8 mouse cellular contexts compared by ENCODE assay signal in genomic region chr12:91848394-91849044, GRCm38 (mm10). TPM values are rescaled to one million over a fixed set of nuclear protein-coding genes. Genes with fewer than 3 reads are reported as not detected.
DNase-seq lines count a peak whose midpoint lies in the region; ATAC-seq and TF ChIP-seq lines count a peak whose summit lies in the region.

No protein-coding gene starts in this region.

- H3K9me3 ChIP-seq in heart, embryonic 11.5 days (replicated peaks; ENCODE audit: control insufficient read depth, low read length) = no peaks in the 10 kb centered on the region
- no peaks in the 10 kb centered on the region for H3K9me3 ChIP-seq in MEL (replicated peaks; ENCODE audit: insufficient read depth, low read length)
- H3K9me3 ChIP-seq in forebrain, embryonic 15.5 days = no peaks in the 10 kb centered on the region
- H3K9me3 ChIP-seq in liver, embryonic 13.5 days (replicated peaks) = no peaks in the 10 kb centered on the region

- ATAC-seq in heart, embryonic 11.5 days (replicated peaks; ENCODE audit: insufficient number of reproducible peaks, low FRiP score, low TSS enrichment) = peak; percentile 69
- peak; percentile 71 for ATAC-seq in forebrain, embryonic 15.5 days (replicated peaks)
- peak; percentile 55 for ATAC-seq in liver, embryonic 13.5 days (ENCODE audit: low read depth)

- TF ChIP-seq POLR2A in MEL (IDR thresholded peaks at IDR 0.05; ENCODE audit: control insufficient read depth in 1 of 2, insufficient read depth in 1 of 2, low read depth in 1 of 2, low read length in 2 of 2, poor library complexity in 1 of 2) = peak in 1 of 2 experiments; percentile 93; a peak in 1 of 4 replicates
- TF ChIP-seq POLR2A in small intestine, adult 2 months (IDR thresholded peaks at IDR 0.05; ENCODE audit: low read depth, low read length) = no peak

- peaks cover 14% of the 10 kb centered on the region for H3K79me2 ChIP-seq in MEL (ENCODE audit: control insufficient read depth, insufficient read depth, low read length, poor library complexity)

- no peak for TF ChIP-seq CTCF in MEL (IDR thresholded peaks at IDR 0.05 in 2 of 3, conservative IDR thresholded peaks at IDR 0.05 in 1 of 3; ENCODE audit: control insufficient read depth in 1 of 3, insufficient read depth in 1 of 3, low read depth in 2 of 3, low read length in 3 of 3, poor library complexity in 1 of 3, severe bottlenecking in 1 of 3)
- no peak for TF ChIP-seq CTCF in small intestine, adult 2 months (IDR thresholded peaks at IDR 0.05; ENCODE audit: extremely low read depth, insufficient read length, insufficient replicate concordance, low read depth, low read length)

- DNase-seq in heart, postnatal 4 days = no peak
- DNase-seq in MEL (ENCODE audit: low read depth, low spot score) = no peak
- DNase-seq in liver, embryonic 13.5 days = no peak
- no peak for DNase-seq in right cerebral cortex, postnatal 25 days
- DNase-seq in cerebellum, adult 9-11 months = no peak

- no peaks in the 10 kb centered on the region for H3K36me3 ChIP-seq in heart, embryonic 11.5 days (ENCODE audit: control insufficient read depth, insufficient read depth, low read length)
- peaks cover 2 to 20% of the 10 kb centered on the region in 2 experiments; a peak in 3 of 4 replicates for H3K36me3 ChIP-seq in MEL (ENCODE audit: control insufficient read depth in 1 of 2, insufficient read depth in 2 of 2, low read length in 2 of 2)
- no peaks in the 10 kb centered on the region for H3K36me3 ChIP-seq in forebrain, embryonic 15.5 days
- H3K36me3 ChIP-seq in liver, embryonic 13.5 days = peaks cover 6% of the 10 kb centered on the region
- peaks cover 2% of the 10 kb centered on the region; the same call in 1 of the 2 replicates for H3K36me3 ChIP-seq in small intestine, adult 2 months (ENCODE audit: control insufficient read depth, insufficient read depth, low read length)

- peak overlapping the region; percentile 36 for H3K27ac ChIP-seq in heart, embryonic 11.5 days (ENCODE audit: low read depth, low read length)
- H3K27ac ChIP-seq in MEL (ENCODE audit: control insufficient read depth, low read depth, low read length) = no peak overlapping the region
- H3K27ac ChIP-seq in forebrain, embryonic 15.5 days (replicated peaks) = peak overlapping the region; percentile 68
- peak overlapping the region; percentile 83 for H3K27ac ChIP-seq in liver, embryonic 13.5 days
- H3K27ac ChIP-seq in small intestine, adult 2 months (ENCODE audit: insufficient read depth, low read depth, low read length) = peak overlapping the region; percentile 57

- peak overlapping the region; percentile 86 for H3K9ac ChIP-seq in heart, embryonic 11.5 days (ENCODE audit: low read depth, low read length)
- peak overlapping the region; percentile 69 for H3K9ac ChIP-seq in MEL (ENCODE audit: control insufficient read depth, low read depth, low read length, poor library complexity, severe bottlenecking)
- peak overlapping the region; percentile 94 for H3K9ac ChIP-seq in forebrain, embryonic 15.5 days (replicated peaks)
- H3K9ac ChIP-seq in liver, embryonic 13.5 days = peak overlapping the region; percentile 92

- WGBS in heart, embryonic 11.5 days (ENCODE audit: insufficient replicate concordance) = 4% methylated on average over 28 of the region's 33 CpGs
- 3% methylated on average over 33 of the region's 33 CpGs for WGBS in forebrain, embryonic 15.5 days
- WGBS in liver, embryonic 13.5 days (ENCODE audit: insufficient replicate concordance) = 3% methylated on average over 33 of the region's 33 CpGs
- under 1% methylated on average over 33 of the region's 33 CpGs for WGBS in small intestine, adult 2 months

- peaks cover 5% of the 10 kb centered on the region; the same call in 1 of the 2 replicates for H3K4me1 ChIP-seq in heart, embryonic 11.5 days (ENCODE audit: control insufficient read depth, insufficient read depth, low read length)
- peaks cover 7 to 11% of the 10 kb centered on the region in 2 experiments; a peak in 3 of 4 replicates for H3K4me1 ChIP-seq in MEL (ENCODE audit: control insufficient read depth in 1 of 2, insufficient read depth in 2 of 2, low read length in 2 of 2)
- peaks cover 23% of the 10 kb centered on the region for H3K4me1 ChIP-seq in forebrain, embryonic 15.5 days
- peaks cover 47% of the 10 kb centered on the region for H3K4me1 ChIP-seq in liver, embryonic 13.5 days (replicated peaks)
- H3K4me1 ChIP-seq in small intestine, adult 2 months (ENCODE audit: control insufficient read depth, insufficient read depth, insufficient read length, low read length) = no peaks in the 10 kb centered on the region; the same call in 1 of the 2 replicates

- no peaks in the 10 kb centered on the region for H3K27me3 ChIP-seq in heart, embryonic 11.5 days (ENCODE audit: control insufficient read depth, insufficient read depth, low read length)
- H3K27me3 ChIP-seq in MEL (ENCODE audit: control insufficient read depth in 1 of 2, insufficient read depth in 2 of 2, low read length in 2 of 2) = no peaks in the 10 kb centered on the region
- no peaks in the 10 kb centered on the region for H3K27me3 ChIP-seq in forebrain, embryonic 15.5 days
- H3K27me3 ChIP-seq in liver, embryonic 13.5 days = no peaks in the 10 kb centered on the region
- H3K27me3 ChIP-seq in small intestine, adult 2 months (ENCODE audit: control insufficient read depth, insufficient read depth, low read length) = no peaks in the 10 kb centered on the region

- H3K4me3 ChIP-seq in heart, embryonic 11.5 days (ENCODE audit: low read depth, low read length) = peak overlapping the region; percentile 73
- peak overlapping the region; percentile 67 to 96 for H3K4me3 ChIP-seq in MEL (ENCODE audit: control insufficient read depth in 1 of 2, insufficient read depth in 1 of 2, low read depth in 2 of 2, low read length in 2 of 2)
- peak overlapping the region; percentile 93 for H3K4me3 ChIP-seq in forebrain, embryonic 15.5 days
- H3K4me3 ChIP-seq in liver, embryonic 13.5 days (replicated peaks) = peak overlapping the region; percentile 90
- peak overlapping the region; percentile 84 for H3K4me3 ChIP-seq in small intestine, adult 2 months (ENCODE audit: low read depth, low read length)

- TF ChIP-seq RAD21 in MEL (IDR thresholded peaks at IDR 0.05; ENCODE audit: low read depth, low read length) = no peak

- peak overlapping the region; percentile 72 for H3K4me2 ChIP-seq in heart, embryonic 11.5 days
- H3K4me2 ChIP-seq in forebrain, embryonic 15.5 days (replicated peaks) = peak overlapping the region; percentile 90
- H3K4me2 ChIP-seq in liver, embryonic 13.5 days = peak overlapping the region; percentile 95

- TF ChIP-seq EP300 in MEL (IDR thresholded peaks at IDR 0.05; ENCODE audit: low read depth in 1 of 2, low read length in 2 of 2) = no peak

TF ChIP-seq in MEL, 35 proteins besides CTCF, POLR2A, EP300 and RAD21:
- TF ChIP-seq MXI1 (IDR thresholded peaks at IDR 0.05; ENCODE audit: low read depth, low read length) (peak; percentile 42; the same call in 1 of the 2 replicates), CHD1 (IDR thresholded peaks at IDR 0.05; ENCODE audit: low read depth, low read length) (0 out of 2 replicates have a peak, but pooled peaks have one; percentile 63), UBTF (IDR thresholded peaks at IDR 0.05; ENCODE audit: borderline replicate concordance, insufficient read depth, low read depth, low read length) (peak; percentile 37; the same call in 1 of the 2 replicates), CHD2 (IDR thresholded peaks at IDR 0.05; ENCODE audit: low read length) (no peak), SIN3A (IDR thresholded peaks at IDR 0.05; ENCODE audit: low read length) (peak; percentile 48; the same call in 1 of the 2 replicates), ETS1 (IDR thresholded peaks at IDR 0.05; ENCODE audit: low read depth, low read length) (no peak), POLR2AphosphoS5 (IDR thresholded peaks at IDR 0.05; ENCODE audit: borderline replicate concordance, low read depth, low read length) (no peak)

RNA-seq across cellular contexts. Expression of gene Sel1l, which starts 0.4 kb away (rescaled TPM):
- 60.8 and 67.6 TPM in 2 replicates for polyA plus RNA-seq in heart, embryonic 11.5 days (2014; fragmentation: Nextera tagmentation; extraction: Ambion mirVana)
- 10 to 100 TPM; 56.8 to 59.6 TPM for total RNA-seq in heart, postnatal 4 days (2021)
- 29.6 and 35.6 TPM in 2 replicates for total RNA-seq in MEL (2012; rRNA removed)
- 100 to 1,000 TPM in 1 of 2 experiments, 10 to 100 TPM in 1; 32.0 to 299 TPM for polyA plus RNA-seq in MEL (2012; ENCODE audit: insufficient read depth in 1 of 2, insufficient read length in 2 of 2, low read depth in 1 of 2, low replicate concordance in 2 of 2, missing spikeins in 1 of 2)
- polyA plus RNA-seq in forebrain, embryonic 15.5 days (2015; fragmentation: Nextera tagmentation; extraction: Ambion mirVana) = 109 and 110 TPM in 2 replicates
- polyA plus RNA-seq in liver, embryonic 13.5 days (2015; fragmentation: Nextera tagmentation; extraction: Ambion mirVana) = 34.5 and 43.0 TPM in 2 replicates
- 90.0 and 114 TPM in 2 replicates for polyA plus RNA-seq in small intestine, adult 2 months (2012; rRNA removed)
